Mouse (Mus musculus): ENCODE measurements around the gene Sh2d3c. TPM values are rescaled to one million over a fixed set of nuclear protein-coding genes. Genes with fewer than 3 reads are reported as not detected.

Sh2d3c gene
- total and polyA plus RNA-seq, 3 experiments, result 4.8 to 25.8 (median 11.1) TPM

DNA sequence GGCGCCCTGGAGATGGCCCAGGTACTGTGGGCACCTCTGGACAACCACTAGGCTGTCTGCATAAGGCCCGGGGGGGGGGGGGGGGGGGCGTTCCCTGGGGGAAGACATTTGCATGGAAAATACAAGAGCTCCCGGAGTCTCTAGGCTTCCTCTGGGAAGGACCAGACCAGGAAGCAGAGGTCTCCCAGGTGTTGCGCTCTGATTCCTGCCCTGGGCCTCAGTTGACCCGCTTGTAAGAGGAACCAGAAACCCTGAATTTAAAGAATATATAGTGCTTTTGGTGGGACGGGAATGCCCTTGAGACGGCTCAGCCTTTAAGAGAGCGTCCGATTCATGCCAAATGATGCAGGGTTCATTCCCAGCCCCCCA is 30.8 kb downstream of the Sh2d3c start:
- Histone ChIP-seq H3K36me3 (replicated peaks in 1 of 2; ENCODE audit: control insufficient read depth in 1 of 2, insufficient read depth in 1 of 2, low read length in 1 of 2) (peaks cover 63 to 84% of the 10 kb centered on the region in 2 experiments), H3K9ac (ENCODE audit: insufficient read depth, low read depth) (no peak overlapping the region), H3K27ac (ENCODE audit: insufficient read depth, low read depth) (no peak overlapping the region), H3K4me1 (ENCODE audit: control insufficient read depth in 1 of 2, insufficient read depth in 2 of 2) (peaks cover 0 to 17% of the 10 kb centered on the region in 2 experiments; a peak in 1 of 4 replicates), H3K9me3 (replicated peaks; ENCODE audit: low read length) (no peaks in the 10 kb centered on the region), H3K4me2 (ENCODE audit: insufficient read depth, low read depth, poor library complexity, severe bottlenecking) (no peak overlapping the region), H3K4me3 (replicated peaks in 1 of 3; ENCODE audit: low read depth in 2 of 3, low read length in 2 of 3, poor library complexity in 1 of 3) (no peak overlapping the region), H3K27me3 (replicated peaks) (no peaks in the 10 kb centered on the region), H3K79me2 (replicated peaks; ENCODE audit: control insufficient read depth, extremely low read depth, insufficient read depth, poor library complexity, severe bottlenecking) (no peaks in the 10 kb centered on the region)
- TF ChIP-seq JUND (conservative IDR thresholded peaks at IDR 0.05; ENCODE audit: low read depth, low read length) (no peak), CTCF (conservative IDR thresholded peaks at IDR 0.05 in 1 of 2, IDR thresholded peaks at IDR 0.05 in 1 of 2; ENCODE audit: low read depth in 2 of 2, low read length in 2 of 2) (no peak), MAZ (IDR thresholded peaks at IDR 0.05; ENCODE audit: low read depth, low read length) (no peak), IRF4 (IDR thresholded peaks at IDR 0.05; ENCODE audit: low read depth, low read length) (no peak)
- dilution Hi-C loops (cut with MboI; ENCODE audit: extremely low pct_ligation_motif_present, extremely low pct_unique_long_range_greater_than_20kb, low sequenced_read_pairs), result no loop called here
- in situ Hi-C loops (cut with MboI; ENCODE audit: low pct_ligation_motif_present, low pct_unique_long_range_greater_than_20kb, low sequenced_read_pairs), result no loop called here
- DNase-seq (ENCODE audit: extremely low read depth), result no peak

DNA sequence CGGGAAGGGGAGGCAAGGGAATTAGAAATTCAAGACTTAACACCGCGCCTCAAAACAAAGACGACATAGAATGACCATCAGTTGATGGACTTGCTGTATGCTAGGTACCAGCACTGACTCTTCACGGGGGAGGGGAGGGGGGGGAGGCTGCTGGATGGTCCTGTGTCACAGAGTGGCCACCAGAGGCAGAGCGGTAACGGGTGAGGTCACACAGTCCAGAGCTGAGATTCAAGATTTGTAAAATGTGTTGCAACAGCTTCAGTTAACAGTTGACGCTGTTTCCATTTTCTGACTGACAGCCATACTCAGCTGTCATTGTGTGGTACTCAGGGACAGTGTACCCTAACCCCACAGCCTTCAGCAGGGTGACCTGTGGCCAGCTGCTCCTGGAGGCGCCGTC is 31.3 kb downstream of the Sh2d3c start:
- Histone ChIP-seq H3K9me3 (replicated peaks; ENCODE audit: low read length) (no peaks in the 10 kb centered on the region), H3K79me2 (replicated peaks; ENCODE audit: control insufficient read depth, extremely low read depth, insufficient read depth, poor library complexity, severe bottlenecking) (no peaks in the 10 kb centered on the region), H3K9ac (ENCODE audit: insufficient read depth, low read depth) (no peak overlapping the region), H3K4me1 (ENCODE audit: control insufficient read depth in 1 of 2, insufficient read depth in 2 of 2) (peaks cover 0 to 17% of the 10 kb centered on the region in 2 experiments; a peak in 1 of 4 replicates), H3K36me3 (replicated peaks in 1 of 2; ENCODE audit: control insufficient read depth in 1 of 2, insufficient read depth in 1 of 2, low read length in 1 of 2) (peaks cover 58 to 78% of the 10 kb centered on the region in 2 experiments), H3K27me3 (replicated peaks) (no peaks in the 10 kb centered on the region), H3K4me2 (ENCODE audit: insufficient read depth, low read depth, poor library complexity, severe bottlenecking) (no peak overlapping the region), H3K4me3 (replicated peaks in 1 of 3; ENCODE audit: low read depth in 2 of 3, low read length in 2 of 3, poor library complexity in 1 of 3) (no peak overlapping the region), H3K27ac (ENCODE audit: insufficient read depth, low read depth) (no peak overlapping the region)
- no peak for TF ChIP-seq ZMIZ1 (IDR thresholded peaks at IDR 0.05; ENCODE audit: low read depth, low read length)
- no peak for TF ChIP-seq PAX5 (IDR thresholded peaks at IDR 0.05; ENCODE audit: low read length)
- TF ChIP-seq BHLHE40 (IDR thresholded peaks at IDR 0.05; ENCODE audit: low read depth, low read length), result no peak
- no peak for TF ChIP-seq CTCF (conservative IDR thresholded peaks at IDR 0.05 in 1 of 2, IDR thresholded peaks at IDR 0.05 in 1 of 2; ENCODE audit: low read depth in 2 of 2, low read length in 2 of 2)
- no peak for TF ChIP-seq MAFK (IDR thresholded peaks at IDR 0.05; ENCODE audit: insufficient replicate concordance, low read length)
- no peak for TF ChIP-seq HCFC1 (IDR thresholded peaks at IDR 0.05; ENCODE audit: low read depth, low read length)
- no peak for TF ChIP-seq USF2 (conservative IDR thresholded peaks at IDR 0.05; ENCODE audit: low read depth, low read length)
- TF ChIP-seq KAT2A (IDR thresholded peaks at IDR 0.05; ENCODE audit: insufficient replicate concordance, low read length), result no peak
- no peak for TF ChIP-seq CHD2 (IDR thresholded peaks at IDR 0.05; ENCODE audit: low read length)
- TF ChIP-seq IRF4 (IDR thresholded peaks at IDR 0.05; ENCODE audit: low read depth, low read length), result no peak
- no peak for TF ChIP-seq MEF2A (IDR thresholded peaks at IDR 0.05; ENCODE audit: borderline replicate concordance, low read depth, low read length)
- TF ChIP-seq POLR2A (IDR thresholded peaks at IDR 0.05; ENCODE audit: low read depth, low read length), result no peak
- TF ChIP-seq CHD1 (IDR thresholded peaks at IDR 0.05; ENCODE audit: low read depth, low read length), result no peak
- no peak for TF ChIP-seq ZKSCAN1 (IDR thresholded peaks at IDR 0.05; ENCODE audit: borderline replicate concordance, low read depth, low read length)
- no peak for TF ChIP-seq NRF1 (IDR thresholded peaks at IDR 0.05; ENCODE audit: low read depth, low read length)
- TF ChIP-seq SIN3A (IDR thresholded peaks at IDR 0.05; ENCODE audit: low read length), result no peak
- no peak for TF ChIP-seq UBTF (IDR thresholded peaks at IDR 0.05; ENCODE audit: low read depth, low read length)
- TF ChIP-seq NELFE (IDR thresholded peaks at IDR 0.05; ENCODE audit: low read depth, low read length), result no peak
- no peak for TF ChIP-seq ZC3H11A (IDR thresholded peaks at IDR 0.05; ENCODE audit: low read depth, low read length)
- no peak for TF ChIP-seq GABPA (IDR thresholded peaks at IDR 0.05; ENCODE audit: insufficient replicate concordance, low read depth, low read length)
- no peak for DNase-seq (ENCODE audit: extremely low read depth)
- in situ Hi-C loops (cut with MboI; ENCODE audit: low pct_ligation_motif_present, low pct_unique_long_range_greater_than_20kb, low sequenced_read_pairs), result no loop called here
- dilution Hi-C loops (cut with MboI; ENCODE audit: extremely low pct_ligation_motif_present, extremely low pct_unique_long_range_greater_than_20kb, low sequenced_read_pairs), result no loop called here
